ENCODE assay signal across 9 mouse cellular contexts in the genomic region with DNA sequence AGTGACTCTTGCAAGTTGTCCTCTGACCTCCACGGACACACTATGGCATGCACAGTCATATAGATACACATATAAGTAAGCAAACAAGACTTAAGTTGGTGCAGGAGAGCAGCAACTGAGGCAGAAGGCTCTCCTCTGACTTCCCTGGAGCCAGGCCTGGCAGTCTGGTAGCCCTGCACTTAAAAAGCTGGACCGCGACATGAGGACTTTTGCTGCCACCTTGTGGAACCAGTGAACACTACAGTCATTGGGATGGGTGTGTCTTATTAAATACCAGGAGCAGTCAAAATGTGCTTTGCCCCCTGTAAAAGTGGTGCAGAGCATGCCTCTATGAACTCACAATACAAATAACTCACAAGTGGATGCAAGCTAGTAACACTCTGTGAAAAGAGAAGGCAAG. TPM values are rescaled to one million over a fixed set of nuclear protein-coding genes. Genes with fewer than 3 reads are reported as not detected.
DNase-seq lines count a peak whose midpoint lies in the region; ATAC-seq and TF ChIP-seq lines count a peak whose summit lies in the region.
"Had no signal": no experiment of that assay in that cellular context is flagged by ENCODE, and none has a peak within 500 bp of the region (broad histone marks: within the 10 kb centered on the region; RNA-seq: fewer than 3 reads in every experiment).

No protein-coding gene starts in this region.

- TF ChIP-seq EP300 in heart, adult 2 months (IDR thresholded peaks at IDR 0.05; ENCODE audit: insufficient read depth, low read depth, low read length), result peak; percentile 88

- H3K9ac ChIP-seq in heart, adult 2 months (ENCODE audit: low read depth, low read length), result no peak overlapping the region
- H3K9ac ChIP-seq in liver, embryonic 11.5 days (ENCODE audit: low read depth, low read length), result no peak overlapping the region
- H3K9ac ChIP-seq: embryonic facial prominence, embryonic 12.5 days had no signal

- peak; percentile 85 to 86 for DNase-seq in B cell, adult 2 months
- DNase-seq in adrenal gland, postnatal 14 days, result peak; percentile 89
- peak; percentile 89 for DNase-seq in embryo, embryonic 9.5 days (ENCODE audit: extremely low spot score)
- DNase-seq in heart, adult 2 months, result peak; percentile 84
- peak; percentile 92 for DNase-seq in kidney, postnatal 14 days
- DNase-seq in liver, embryonic 11.5 days (ENCODE audit: low spot score), result peak; percentile 77
- DNase-seq in neural tube, embryonic 10.5 days (ENCODE audit: extremely low spot score, low spot score), result peak; percentile 86
- peak; percentile 94 for DNase-seq in splenic B cell, adult 2 months (ENCODE audit: low read depth, low spot score)

- TF ChIP-seq POLR2A in heart, adult 2 months (IDR thresholded peaks at IDR 0.05; ENCODE audit: insufficient read depth, low read depth, low read length), result no peak

- no peak overlapping the region for H3K27ac ChIP-seq in heart, adult 2 months
- no peak overlapping the region for H3K27ac ChIP-seq in liver, embryonic 11.5 days (ENCODE audit: low read depth, low read length)
- H3K27ac ChIP-seq: embryonic facial prominence, embryonic 12.5 days had no signal

- H3K36me3 ChIP-seq in heart, adult 2 months (ENCODE audit: control insufficient read depth, insufficient read depth, low read length), result no peaks in the 10 kb centered on the region; the same call in 1 of the 2 replicates
- no peaks in the 10 kb centered on the region for H3K36me3 ChIP-seq in liver, embryonic 11.5 days (ENCODE audit: control insufficient read depth, insufficient read depth, low read length)
- H3K36me3 ChIP-seq in splenic B cell, adult 2 months (ENCODE audit: control insufficient read depth, insufficient read depth, low read length, poor library complexity, severe bottlenecking), result no peaks in the 10 kb centered on the region

- no peak for ATAC-seq in liver, embryonic 11.5 days (replicated peaks; ENCODE audit: low FRiP score)

- no peaks in the 10 kb centered on the region for H3K27me3 ChIP-seq in heart, adult 2 months (ENCODE audit: control insufficient read depth, insufficient read depth, low read length)
- no peaks in the 10 kb centered on the region; the same call in 1 of the 2 replicates for H3K27me3 ChIP-seq in liver, embryonic 11.5 days (replicated peaks; ENCODE audit: control insufficient read depth, insufficient read depth, low read length)
- no peaks in the 10 kb centered on the region for H3K27me3 ChIP-seq in splenic B cell, adult 2 months (ENCODE audit: control insufficient read depth, insufficient read depth, low read length, poor library complexity, severe bottlenecking)
- H3K27me3 ChIP-seq: embryonic facial prominence, embryonic 12.5 days had no signal

- peak; percentile 94 for TF ChIP-seq CTCF in heart, adult 2 months (IDR thresholded peaks at IDR 0.05)

- 5% methylated on average over 3 of the region's 3 CpGs for WGBS in heart, adult 2 months
- 4% methylated on average over 3 of the region's 3 CpGs for WGBS in liver, embryonic 11.5 days

- H3K9me3 ChIP-seq in liver, embryonic 11.5 days (ENCODE audit: control insufficient read depth, low read length), result no peaks in the 10 kb centered on the region
- H3K9me3 ChIP-seq: embryonic facial prominence, embryonic 12.5 days had no signal

- peaks cover 5% of the 10 kb centered on the region for H3K4me1 ChIP-seq in heart, adult 2 months (ENCODE audit: control insufficient read depth, insufficient read depth, low read length)
- H3K4me1 ChIP-seq in liver, embryonic 11.5 days (replicated peaks; ENCODE audit: control insufficient read depth, insufficient read depth, low read length), result peaks cover 16% of the 10 kb centered on the region

- intact Hi-C loops in heart, adult 2 months (cut with DNase I), result loop anchor here (1.0 to 2.0 kb wide), 3 partner anchors 20 to 94 kb away; no protein-coding TSS in a partner anchor

- no peak overlapping the region for H3K4me2 ChIP-seq in liver, embryonic 11.5 days
- H3K4me2 ChIP-seq: embryonic facial prominence, embryonic 12.5 days had no signal

- H3K4me3 ChIP-seq in heart, adult 2 months, result no peak overlapping the region
- no peak overlapping the region for H3K4me3 ChIP-seq in liver, embryonic 11.5 days (ENCODE audit: low read depth, low read length)
- H3K4me3 ChIP-seq: embryonic facial prominence, embryonic 12.5 days had no signal

- H3K79me2 ChIP-seq in heart, adult 2 months (replicated peaks; ENCODE audit: control insufficient read depth, insufficient read depth, low read length), result no peaks in the 10 kb centered on the region

RNA-seq across cellular contexts. Expression of a gene that starts 6.6 kb away (rescaled TPM):
- 15.2 and 17.3 TPM in 2 replicates for total RNA-seq in adrenal gland, postnatal 14 days (2021)
- 1 to 10 TPM; 2.6 to 3.1 TPM for total RNA-seq in heart, adult 2 months (2021)
- polyA plus RNA-seq in heart, adult 2 months (2012; rRNA removed), result 3.7 and 4.8 TPM in 2 replicates
- polyA plus RNA-seq in liver, embryonic 11.5 days (2014; fragmentation: Nextera tagmentation; extraction: Ambion mirVana), result 7.3 and 7.5 TPM in 2 replicates

RNA-seq across cellular contexts. Expression of a gene that starts 47.6 kb away (rescaled TPM):
- total RNA-seq in adrenal gland, postnatal 14 days (2021), result 1.2 and 1.4 TPM in 2 replicates
- total RNA-seq in heart, adult 2 months (2021), result under 1 TPM; 0.07 to 0.10 TPM
- 0.12 and 0.16 TPM in 2 replicates for polyA plus RNA-seq in heart, adult 2 months (2012; rRNA removed)
- 4.8 and 5.5 TPM in 2 replicates for polyA plus RNA-seq in liver, embryonic 11.5 days (2014; fragmentation: Nextera tagmentation; extraction: Ambion mirVana)
